Mouse (Mus musculus): Measurements from ENCODE around the gene Chrna7.

GRCm38 (mm10) chr7:63212084-63212723, at the start of gene Chrna7:
- no peak for TF ChIP-seq MAX (IDR thresholded peaks at IDR 0.05; ENCODE audit: low read depth)
- TF ChIP-seq POLR2A (IDR thresholded peaks at IDR 0.05; ENCODE audit: insufficient read length, low read depth), result no peak
- no peak for TF ChIP-seq USF1 (IDR thresholded peaks at IDR 0.05; ENCODE audit: low read depth)
- TF ChIP-seq E2F4 (IDR thresholded peaks at IDR 0.05; ENCODE audit: insufficient read depth), result no peak
- no peak for TF ChIP-seq MYOD1 (IDR thresholded peaks at IDR 0.05; ENCODE audit: control insufficient read depth in 1 of 3, insufficient read length in 2 of 3, low read depth in 2 of 3)
- TF ChIP-seq CEBPB (IDR thresholded peaks at IDR 0.05; ENCODE audit: insufficient read depth, poor library complexity, severe bottlenecking), result no peak
- no peak for TF ChIP-seq MYOG (IDR thresholded peaks at IDR 0.05; ENCODE audit: control insufficient read depth in 1 of 3, insufficient read depth in 1 of 3, insufficient read length in 2 of 3, low read depth in 2 of 3)
- TF ChIP-seq REST (IDR thresholded peaks at IDR 0.05; ENCODE audit: insufficient read depth, insufficient read length), result no peak
- no peak for TF ChIP-seq POLR2AphosphoS2 (IDR thresholded peaks at IDR 0.05; ENCODE audit: insufficient read length, low read depth)
- no peak for TF ChIP-seq TCF3 (IDR thresholded peaks at IDR 0.05; ENCODE audit: insufficient read length, low read depth)

Measured in myocyte (in vitro differentiated cells).